Mouse (Mus musculus) embryonic stem cell, embryonic (primary cell): ENCODE data around the gene Gm45785.

Experiments used
- CTCF ChIA-PET, 4 experiments: fragments of 300-600 bp in 2 of 4; fragments of 350-600 bp in 2 of 4; sonication (Branson Sonifier 250); formaldehyde crosslinking; loops; one replicate each; lab custom pipeline; 2022; ENCODE audit warnings: inconsistent platforms in 2 of 4; lab: Charles Lee
- POLR2A ChIA-PET, 4 experiments: fragments of 300-600 bp in 2 of 4; fragments of 350-600 bp in 2 of 4; sonication (Branson Sonifier 250); formaldehyde crosslinking; loops; one replicate each; lab custom pipeline; 2022; ENCODE audit warnings: antibody characterized with exemption in 4 of 4, inconsistent platforms in 1 of 4; lab: Charles Lee

The Gm45785 gene

DNA sequence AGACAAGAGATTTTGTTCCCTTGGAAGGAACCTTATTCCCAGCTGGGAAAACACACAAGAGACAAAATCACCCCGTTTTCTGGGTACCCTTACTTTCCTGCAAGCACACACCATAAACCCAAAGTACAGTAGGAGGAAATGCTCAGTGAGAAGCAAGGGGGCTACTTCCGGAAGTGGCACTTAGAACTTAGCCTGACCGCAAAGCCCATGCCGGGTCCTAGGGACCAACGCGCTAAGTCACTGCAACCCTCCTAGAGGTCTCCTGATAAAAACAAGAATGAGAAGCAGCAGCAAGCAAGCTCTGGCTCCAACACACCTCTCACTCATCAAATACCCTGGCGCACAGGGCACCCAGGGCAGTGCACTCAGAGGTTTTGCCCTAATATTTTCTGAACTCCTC is 23.2 kb upstream of the Gm45785 start:
- ChIA-PET POLR2A (interaction anchor here in 1 of 4 experiments (2.0 kb wide), 1 partner anchor 10 kb away, joined by 6 read pairs; no protein-coding TSS in a partner anchor), CTCF (no interaction called here)

DNA sequence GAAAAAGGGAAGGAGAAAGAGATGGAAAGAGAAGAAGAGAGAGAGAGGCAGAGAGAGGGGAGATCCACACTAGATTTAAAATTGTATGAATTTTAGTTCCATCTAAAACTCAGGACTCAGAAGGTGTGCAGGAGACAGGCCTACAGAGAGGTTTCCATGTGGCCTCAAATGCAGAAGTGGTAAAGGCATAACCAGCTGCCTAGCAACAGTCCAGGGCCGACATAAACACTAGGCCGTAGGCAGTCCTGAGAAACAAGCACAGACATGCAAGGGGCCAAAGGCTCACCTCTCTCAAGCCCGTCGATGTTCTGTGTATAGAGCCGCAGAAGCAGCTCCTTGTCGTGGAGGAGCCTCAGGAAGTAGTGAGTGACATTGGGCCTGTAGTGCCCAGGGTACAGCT is 21.2 kb upstream of the Gm45785 start:
- CTCF ChIA-PET: interaction anchor here in 1 of 4 experiments (0.7 to 1.3 kb wide), 2 partner anchors 31 to 72 kb away, joined by 3 to 4 read pairs; no protein-coding TSS in a partner anchor
- POLR2A ChIA-PET: interaction anchor here in 3 of 4 experiments (0.6 to 3.2 kb wide), 8 partner anchors 12 to 752 kb away, joined by 3 to 11 read pairs (median 3); partner anchors contain the start of genes Cox8b (in 1 of the 3), Gm45785 (in 1 of the 3) and Ric8a (in 1 of the 3)

DNA sequence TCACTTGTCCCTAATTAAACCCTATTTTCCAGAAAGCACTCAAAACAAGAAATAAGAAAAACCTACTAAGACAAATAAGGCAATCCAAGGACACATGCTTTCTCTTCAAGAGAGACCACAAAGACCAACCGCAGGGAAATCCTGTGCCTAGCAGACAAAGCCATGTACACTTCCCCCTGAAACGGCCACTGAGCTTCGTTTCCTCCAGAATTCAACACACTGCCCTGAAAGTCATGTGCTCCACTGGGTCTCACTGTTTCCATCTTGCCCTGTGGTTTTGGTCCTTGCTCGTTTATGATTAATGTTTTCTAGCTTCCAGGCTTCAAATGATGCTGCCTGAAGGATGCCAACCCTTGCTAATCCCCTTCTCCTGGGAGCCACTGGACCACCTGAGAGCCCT is 18.1 kb upstream of the Gm45785 start:
- ChIA-PET POLR2A (interaction anchor here in 1 of 4 experiments (0.7 to 2.0 kb wide), 3 partner anchors 9 to 319 kb away, joined by 3 to 7 read pairs (median 4); partner anchors contain the start of genes Hras and Lrrc56), CTCF (interaction anchor here in 1 of 4 experiments (1.2 kb wide), 1 partner anchor 9 kb away, joined by 3 read pairs; no protein-coding TSS in a partner anchor)

DNA sequence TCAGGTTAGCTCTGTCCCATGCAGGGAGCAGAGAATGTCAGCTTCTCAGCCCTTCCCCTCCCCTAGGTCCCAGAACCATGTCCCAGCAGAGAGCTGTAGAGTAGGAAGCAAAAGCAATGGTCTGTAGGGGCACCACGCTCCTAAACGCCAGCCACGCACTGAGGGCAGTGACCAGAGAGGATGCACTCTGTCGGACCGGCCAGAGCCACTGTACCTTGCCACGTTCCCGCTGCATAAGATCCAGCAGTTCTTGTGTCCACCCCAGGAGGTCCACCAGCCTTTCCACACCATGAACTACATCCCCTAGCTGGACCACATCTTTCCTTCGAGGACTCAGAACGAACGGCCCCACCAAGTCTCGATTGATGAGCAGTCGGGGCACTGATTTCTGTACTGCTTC is 8.6 kb upstream of the Gm45785 start:
- POLR2A ChIA-PET: interaction anchor here in 3 of 4 experiments (0.7 to 2.0 kb wide), 12 partner anchors 8 to 36 kb away, joined by 3 to 13 read pairs (median 4); partner anchors contain the start of genes Gm45785 (in 2 of the 3), Odf3 (in 2 of the 3), Ric8a (in 2 of the 3) and Cox8b (in 1 of the 3)

DNA sequence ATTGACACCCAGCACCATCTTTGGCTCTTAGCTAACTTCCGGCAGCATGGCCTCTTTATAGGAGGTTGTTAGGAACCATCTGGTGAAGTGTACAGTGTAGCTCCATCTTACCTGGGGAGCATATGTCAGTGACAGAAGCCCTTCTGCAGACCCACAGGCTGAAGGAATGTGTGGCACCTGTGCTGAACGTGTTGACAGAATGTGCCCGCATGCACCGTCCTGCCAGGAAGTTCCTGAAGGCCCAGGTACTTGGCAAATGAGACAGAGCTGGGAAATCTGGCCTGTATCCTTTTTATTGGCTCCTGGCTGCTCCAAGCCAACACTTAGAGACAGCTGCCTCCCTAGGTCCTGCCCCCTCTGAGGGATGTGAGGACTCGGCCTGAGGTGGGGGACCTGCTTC is 4.6 kb upstream of the Gm45785 start:
- ChIA-PET CTCF (interaction anchor here in 1 of 4 experiments (0.6 kb wide), 1 partner anchor 289 kb away, joined by 4 read pairs; no protein-coding TSS in a partner anchor), POLR2A (interaction anchor here in 3 of 4 experiments (0.5 to 6.8 kb wide), 11 partner anchors 10 to 780 kb away, joined by 3 to 50 read pairs (median 6); partner anchors contain the start of gene Psmd13 (in 1 of the 3))

More for the DNA sequence above, 8.6 kb upstream of the Gm45785 start:
- CTCF ChIA-PET: interaction anchor here in 1 of 4 experiments (1.1 kb wide), 1 partner anchor 10 kb away, joined by 3 read pairs; no protein-coding TSS in a partner anchor

DNA sequence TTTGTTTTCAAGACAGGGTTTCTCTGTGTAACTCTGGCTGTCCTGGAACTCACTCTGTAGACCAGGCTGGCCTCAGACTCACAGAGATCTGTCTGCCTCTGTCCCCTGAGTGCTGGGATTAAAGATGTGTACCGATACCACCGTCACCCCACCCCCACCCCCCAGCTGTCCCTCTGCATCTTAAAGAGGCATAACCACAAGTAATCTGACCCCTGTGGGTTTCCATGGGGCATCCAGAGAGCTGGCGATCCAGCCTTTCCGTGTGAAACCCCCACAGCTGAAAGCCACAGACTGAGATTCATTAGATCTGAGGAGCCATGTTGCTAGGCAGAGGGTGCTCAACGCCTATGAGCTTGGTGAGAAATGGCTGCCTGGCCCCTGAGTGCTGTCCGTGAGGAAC is 3.9 kb upstream of the Gm45785 start:
- ChIA-PET CTCF (interaction anchor here in 2 of 4 experiments (0.5 to 0.6 kb wide), 3 partner anchors 172 to 486 kb away, joined by 3 to 5 read pairs (median 3); no protein-coding TSS in a partner anchor), POLR2A (interaction anchor here in 3 of 4 experiments (0.5 to 6.8 kb wide), 11 partner anchors 11 to 779 kb away, joined by 3 to 50 read pairs (median 6); partner anchors contain the start of gene Psmd13 (in 1 of the 3))

DNA sequence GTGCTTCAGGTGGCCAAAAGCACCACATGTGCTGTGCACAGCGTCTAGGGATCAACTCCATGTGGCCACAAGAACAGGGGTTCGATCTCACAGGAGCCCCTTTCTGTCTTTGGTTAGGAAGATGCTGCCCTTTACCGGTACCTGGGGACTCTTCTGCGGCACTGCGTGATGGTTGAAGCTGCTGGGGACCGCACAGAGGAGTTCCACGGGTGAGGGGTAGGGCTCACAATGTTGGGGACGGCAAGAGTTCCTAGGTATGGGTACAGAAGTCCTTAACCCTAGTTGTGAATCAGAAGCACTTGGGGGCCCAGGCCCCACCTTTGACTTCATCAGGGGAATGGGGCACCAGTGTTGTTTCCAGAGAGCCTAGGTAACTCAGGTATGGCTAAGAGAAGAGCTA is 2.6 kb upstream of the Gm45785 start:
- ChIA-PET POLR2A (interaction anchor here in 3 of 4 experiments (0.8 to 6.8 kb wide), 21 partner anchors 9 to 757 kb away, joined by 3 to 50 read pairs (median 6); partner anchors contain the start of genes Psmd13 (in 3 of the 3), Sirt3 (in 3 of the 3), Odf3 (in 2 of the 3) and Fuom (in 1 of the 3)), CTCF (interaction anchor here in 1 of 4 experiments (0.9 to 1.3 kb wide), 2 partner anchors 14 to 45 kb away, joined by 3 to 6 read pairs; partner anchors contain the start of gene Scgb1c1)

DNA sequence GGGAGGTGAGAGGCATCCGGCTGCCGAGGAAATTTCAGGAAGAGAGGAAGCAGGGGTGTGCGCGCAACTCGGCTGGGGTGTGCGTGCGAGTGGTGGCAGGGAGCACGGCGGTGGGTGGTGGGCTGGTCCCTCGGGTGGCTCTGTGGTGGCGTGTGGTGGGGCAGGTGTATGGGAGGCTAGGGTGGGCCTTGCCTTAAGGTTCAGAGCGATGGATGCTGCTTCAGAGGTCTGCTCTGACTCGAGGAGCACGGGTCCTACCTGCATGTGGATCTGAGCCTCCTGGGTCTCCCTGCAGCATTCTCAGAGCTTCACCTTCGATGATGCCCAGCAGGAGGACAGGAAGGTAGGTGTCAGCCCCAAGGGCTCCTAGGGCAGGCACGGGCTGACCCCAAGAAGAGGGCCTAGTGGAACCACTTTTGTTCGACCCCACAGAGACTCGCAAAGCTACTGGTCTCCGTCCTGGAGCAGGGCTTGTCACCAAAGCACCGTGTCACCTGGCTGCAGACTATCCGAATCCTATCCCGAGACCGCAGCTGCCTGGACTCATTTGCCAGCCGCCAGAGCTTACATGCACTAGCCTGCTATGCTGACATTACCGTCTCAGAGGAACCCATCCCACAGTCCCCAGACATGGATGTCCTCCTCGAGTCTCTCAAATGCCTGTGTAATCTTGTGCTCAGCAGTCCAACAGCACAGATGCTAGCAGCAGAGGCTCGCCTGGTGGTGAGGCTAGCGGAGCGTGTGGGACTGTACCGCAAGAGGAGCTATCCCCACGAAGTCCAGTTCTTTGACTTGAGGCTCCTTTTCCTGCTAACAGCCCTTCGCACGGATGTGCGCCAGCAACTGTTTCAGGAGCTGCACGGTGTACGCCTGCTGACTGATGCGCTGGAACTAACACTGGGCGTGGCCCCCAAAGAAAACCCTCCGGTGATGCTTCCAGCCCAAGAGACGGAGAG is 1.7 kb upstream of the Gm45785 start, which contains the start of gene Bet1l:
Gene Bet1l (minus strand): TSS at position 28 of the 956 bp plus-strand sequence.
- ChIA-PET POLR2A (interaction anchor here in 3 of 4 experiments (0.6 to 6.8 kb wide), 34 partner anchors 10 to 756 kb away, joined by 3 to 50 read pairs (median 5); partner anchors contain the start of genes Psmd13 (in 3 of the 3), Sirt3 (in 3 of the 3), Odf3 (in 2 of the 3) and Fuom (in 1 of the 3)), CTCF (interaction anchor here in 3 of 4 experiments (0.6 to 1.5 kb wide), 9 partner anchors 13 to 318 kb away, joined by 3 to 6 read pairs (median 3); partner anchors contain the start of gene Scgb1c1 (in 1 of the 3))

DNA sequence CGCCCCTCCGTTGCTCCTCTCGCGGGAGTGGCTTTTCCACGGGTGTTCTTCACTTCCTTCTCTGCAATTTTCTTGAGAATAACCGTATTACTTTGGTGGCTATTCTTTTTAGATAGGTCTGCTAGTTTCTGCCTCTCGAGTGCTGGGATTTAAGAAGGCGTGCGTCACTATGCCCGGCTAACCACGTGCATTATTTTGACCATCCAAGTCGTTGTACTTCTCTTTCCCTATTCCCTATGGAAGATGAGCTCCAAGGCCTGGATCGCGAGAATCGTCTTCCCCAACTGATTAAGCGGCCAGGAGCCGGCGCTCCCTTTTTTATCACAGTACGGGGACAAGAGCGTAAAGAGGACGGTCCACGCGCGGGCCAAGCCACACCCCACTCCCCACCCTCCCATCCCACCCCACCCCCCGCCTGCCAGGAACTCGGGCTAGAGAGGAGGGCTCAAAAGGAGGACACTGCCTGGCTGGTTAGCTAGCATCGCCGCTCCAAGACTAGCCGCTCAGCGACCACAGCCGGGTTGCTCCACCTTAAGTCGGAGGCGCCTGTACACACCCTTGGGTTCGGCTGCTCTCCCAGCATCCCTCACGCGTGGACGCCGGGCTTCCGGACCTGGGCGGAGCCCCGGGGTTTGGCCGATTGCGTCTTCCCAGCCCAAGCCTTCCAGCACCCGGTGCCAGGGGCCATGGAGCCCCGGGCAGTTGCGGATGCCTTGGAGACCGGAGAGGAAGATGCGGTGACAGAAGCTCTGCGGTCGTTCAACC is 836 bp upstream of the Gm45785 start, which contains the start of gene Ric8a:
Gene Ric8a (plus strand): TSS at position 173 of the 765 bp plus-strand sequence.
- CTCF ChIA-PET: interaction anchor here in 3 of 4 experiments (0.6 to 2.1 kb wide), 8 partner anchors 12 to 319 kb away, joined by 3 to 9 read pairs (median 4); partner anchors contain the start of gene Scgb1c1 (in 1 of the 3)
- POLR2A ChIA-PET: interaction anchor here in 3 of 4 experiments (0.5 to 6.8 kb wide), 62 partner anchors 8 to 755 kb away, joined by 3 to 50 read pairs (median 4); partner anchors contain the start of genes Odf3 (in 3 of the 3), Psmd13 (in 3 of the 3), Sirt3 (in 3 of the 3) and Mtg1 (in 2 of the 3)

DNA sequence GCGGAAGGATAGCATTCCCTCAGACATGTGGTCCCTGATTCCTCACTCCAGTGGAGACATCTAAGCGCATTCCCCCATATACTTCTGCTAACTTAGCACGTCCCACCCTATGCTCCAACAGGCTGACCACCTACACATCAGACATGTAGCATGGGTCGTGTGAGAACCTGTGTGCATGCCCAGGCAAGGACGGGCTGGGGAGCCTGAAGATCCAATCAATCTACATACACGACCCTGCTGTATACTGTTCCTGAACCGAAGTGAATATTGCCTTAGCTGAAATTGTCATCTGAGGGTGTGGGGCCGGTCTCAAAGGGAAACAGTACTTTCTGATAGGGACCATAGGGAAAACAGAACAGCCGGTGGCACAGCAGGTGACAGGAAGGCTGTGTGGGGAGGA is 950 bp downstream of the Gm45785 start:
- POLR2A ChIA-PET: interaction anchor here in 3 of 4 experiments (1.0 to 5.9 kb wide), 19 partner anchors 8 to 740 kb away, joined by 3 to 33 read pairs (median 5); partner anchors contain the start of genes Odf3 (in 2 of the 3), Psmd13 (in 1 of the 3), Scgb1c1 (in 1 of the 3) and Sirt3 (in 1 of the 3)
- CTCF ChIA-PET: interaction anchor here in 1 of 4 experiments (0.5 to 2.1 kb wide), 4 partner anchors 9 to 540 kb away, joined by 3 to 9 read pairs (median 6); partner anchors contain the start of gene Scgb1c1

DNA sequence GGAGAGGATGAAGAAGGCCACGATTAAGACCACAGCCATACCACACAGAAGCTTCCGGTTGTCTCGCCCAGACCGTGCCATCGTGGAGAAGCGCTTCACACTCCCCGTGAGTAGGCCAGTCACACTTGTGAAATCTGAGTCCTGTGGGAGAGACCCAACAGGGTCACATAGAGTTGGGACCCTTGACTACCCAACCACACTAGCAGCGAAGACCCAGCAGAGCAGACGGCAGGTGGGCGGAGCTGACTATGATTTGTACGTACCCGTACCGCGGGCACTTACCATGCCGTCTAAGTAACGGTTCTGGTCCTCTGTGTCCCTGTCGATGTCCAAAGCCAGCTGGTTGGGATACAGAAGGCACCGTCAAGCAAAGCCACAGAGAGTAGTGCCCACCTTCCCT is 1.6 kb downstream of the Gm45785 start:
- ChIA-PET POLR2A (interaction anchor here in 3 of 4 experiments (0.8 to 3.1 kb wide), 10 partner anchors 10 to 361 kb away, joined by 3 to 9 read pairs (median 4); partner anchors contain the start of genes Psmd13 (in 1 of the 3), Rassf7 (in 1 of the 3), Scgb1c1 (in 1 of the 3) and Sirt3 (in 1 of the 3)), CTCF (interaction anchor here in 2 of 4 experiments (0.5 to 1.5 kb wide), 4 partner anchors 8 to 540 kb away, joined by 3 to 6 read pairs (median 3); partner anchors contain the start of gene Scgb1c1 (in 1 of the 2))

DNA sequence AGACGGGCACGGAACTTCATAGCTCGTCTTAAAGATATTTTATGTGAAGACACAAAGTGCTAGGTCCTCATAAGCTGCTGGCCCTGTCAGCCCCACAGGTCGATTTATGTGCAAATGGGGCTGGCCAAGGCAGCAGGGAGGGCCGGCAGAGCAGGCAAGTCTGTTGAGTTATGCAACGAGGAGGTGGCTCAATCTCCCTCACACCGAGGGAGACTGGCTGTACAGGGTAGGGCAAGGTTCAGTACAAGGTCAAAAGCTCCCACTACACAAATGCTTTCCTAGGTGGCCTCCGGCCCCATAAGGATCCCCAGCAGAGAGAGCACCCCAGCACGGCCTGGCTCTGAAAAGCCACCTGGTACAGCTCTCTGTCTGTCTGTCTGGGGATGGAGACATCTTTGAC is 2.7 kb downstream of the Gm45785 start:
- CTCF ChIA-PET: interaction anchor here in 2 of 4 experiments (0.5 to 1.5 kb wide), 3 partner anchors 8 to 323 kb away, joined by 3 to 6 read pairs (median 4); partner anchors contain the start of gene Scgb1c1 (in 1 of the 2)
- POLR2A ChIA-PET: interaction anchor here in 3 of 4 experiments (0.5 to 3.1 kb wide), 13 partner anchors 8 to 539 kb away, joined by 3 to 15 read pairs (median 4); partner anchors contain the start of genes Psmd13 (in 1 of the 3), Rassf7 (in 1 of the 3), Scgb1c1 (in 1 of the 3) and Sirt3 (in 1 of the 3)

DNA sequence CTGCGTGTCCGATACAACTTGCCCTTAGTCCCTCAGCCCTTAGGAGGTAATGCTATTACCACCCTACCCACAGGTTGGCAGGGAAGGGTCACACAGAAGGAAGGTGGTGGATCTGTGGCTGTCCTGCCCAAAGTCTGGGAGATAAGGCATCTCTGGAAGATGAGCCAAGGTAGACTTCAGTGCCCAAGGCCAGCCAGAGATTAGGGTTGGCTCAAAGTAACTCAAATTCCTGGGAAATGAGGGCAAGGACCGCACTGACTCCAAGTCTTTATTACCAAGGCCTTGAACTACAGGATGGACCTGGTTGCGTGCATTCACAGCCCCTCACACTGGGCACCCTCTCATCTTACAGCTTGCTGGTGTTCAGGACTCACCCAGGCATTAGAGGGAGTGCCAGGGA is 4.2 kb downstream of the Gm45785 start:
- ChIA-PET POLR2A (interaction anchor here (0.6 to 3.1 kb wide), 10 partner anchors 10 to 639 kb away, joined by 3 to 15 read pairs (median 4); no protein-coding TSS in a partner anchor), CTCF (interaction anchor here in 1 of 4 experiments (0.6 kb wide), 1 partner anchor 11 kb away, joined by 5 read pairs; no protein-coding TSS in a partner anchor)

DNA sequence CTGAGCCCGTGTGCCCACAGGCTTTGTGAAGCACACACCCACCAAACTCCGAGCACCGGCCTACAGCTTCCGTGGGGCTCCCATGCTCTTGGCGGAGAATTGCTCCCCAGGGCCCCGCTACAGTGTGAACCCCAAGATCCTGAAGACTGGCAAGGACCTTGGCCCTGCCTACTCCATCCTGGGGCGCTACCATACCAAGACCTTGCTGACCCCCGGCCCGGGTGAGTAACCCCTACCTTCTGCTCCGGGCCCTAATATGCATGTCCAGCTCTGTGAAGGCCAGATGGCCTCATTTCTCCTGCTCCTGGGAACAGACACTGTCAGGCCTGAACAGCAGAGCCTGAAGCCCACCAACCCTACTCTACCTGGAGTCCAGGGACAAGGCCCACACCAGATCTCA is 7.5 kb downstream of the Gm45785 start:
- ChIA-PET POLR2A (interaction anchor here in 3 of 4 experiments (1.0 to 2.6 kb wide), 6 partner anchors 8 to 212 kb away, joined by 3 to 15 read pairs (median 5); partner anchors contain the start of genes Gm45785 (in 2 of the 3), Ric8a (in 2 of the 3), B4galnt4 (in 1 of the 3) and Bet1l (in 1 of the 3)), CTCF (interaction anchor here in 3 of 4 experiments (0.6 to 6.3 kb wide), 4 partner anchors 54 to 297 kb away, joined by 3 to 50 read pairs (median 4); no protein-coding TSS in a partner anchor)
